Comparison of ENCODE assay signal across 9 mouse cellular contexts in the genomic region with DNA sequence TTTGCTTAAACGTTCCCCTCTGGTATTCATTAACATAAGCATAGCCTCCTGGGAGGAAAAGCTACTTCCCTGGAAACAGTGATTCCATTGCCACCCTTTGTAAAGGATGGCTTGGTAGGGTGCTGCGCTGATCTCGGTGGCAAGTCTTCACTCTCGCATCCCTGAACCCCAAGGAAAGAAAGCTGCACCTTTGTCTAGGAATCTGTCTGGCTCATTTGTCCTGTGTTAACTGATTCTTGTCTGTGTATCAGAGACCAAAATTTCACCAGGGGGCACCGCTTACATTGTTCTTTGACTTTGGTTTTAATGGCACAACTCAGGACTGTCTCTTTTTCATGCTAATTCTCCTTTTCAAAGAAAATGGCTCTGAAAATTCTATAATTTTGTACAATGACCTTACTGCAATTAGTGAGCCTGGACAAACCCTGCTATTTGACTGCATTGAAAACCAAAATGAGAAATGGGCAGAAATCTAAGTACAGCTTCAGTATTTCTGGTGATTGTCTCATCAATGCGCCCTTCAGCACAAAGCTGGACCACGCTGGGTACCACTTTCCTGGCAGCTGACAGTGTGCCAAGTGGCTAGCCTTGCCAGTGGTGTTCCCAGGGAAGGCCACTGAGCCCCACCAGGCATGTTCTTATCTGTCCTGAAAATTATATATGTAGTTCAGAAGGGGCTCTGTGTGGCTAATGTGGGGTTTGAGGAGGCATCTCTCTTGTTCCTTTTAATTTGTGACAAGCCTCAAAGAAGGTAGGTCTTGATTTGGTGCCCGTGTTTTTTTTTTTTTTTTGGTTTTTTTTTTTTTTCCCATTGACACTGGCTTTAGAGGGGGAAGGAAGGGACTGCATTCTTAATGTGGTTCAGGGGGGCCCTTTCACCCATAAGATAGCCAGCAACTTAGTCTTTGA. TPM values are rescaled to one million over a fixed set of nuclear protein-coding genes. Genes with fewer than 3 reads are reported as not detected.
DNase-seq lines count a peak whose midpoint lies in the region; ATAC-seq and TF ChIP-seq lines count a peak whose summit lies in the region.
"Had no signal": no experiment of that assay in that cellular context is flagged by ENCODE, and none has a peak within 500 bp of the region (broad histone marks: within the 10 kb centered on the region; RNA-seq: fewer than 3 reads in every experiment).

No protein-coding gene starts in this region.

- no peak for TF ChIP-seq CTCF in cerebellum, adult 2 months (IDR thresholded peaks at IDR 0.05; ENCODE audit: borderline replicate concordance, insufficient read depth, low read depth, low read length)
- 0 out of 2 replicates have a peak, but pooled peaks have one; percentile 15 for TF ChIP-seq CTCF in layer of hippocampus, adult 2 months (conservative IDR thresholded peaks at IDR 0.05)

- H3K36me3 ChIP-seq in midbrain, embryonic 10.5 days, result no peaks in the 10 kb centered on the region
- H3K36me3 ChIP-seq: limb, embryonic 10.5 days had no signal

- no peak overlapping the region for H3K27ac ChIP-seq in cerebellum, adult 2 months (ENCODE audit: insufficient read depth, low read length)
- no peak overlapping the region for H3K27ac ChIP-seq in layer of hippocampus, adult 2 months
- H3K27ac ChIP-seq in midbrain, embryonic 10.5 days (replicated peaks), result 0 out of 2 replicates have a peak overlapping the region, but pooled peaks have one; percentile 33
- H3K27ac ChIP-seq: limb, embryonic 10.5 days had no signal

- no peak for TF ChIP-seq POLR2A in cerebellum, adult 2 months (IDR thresholded peaks at IDR 0.05; ENCODE audit: borderline replicate concordance, insufficient read depth, low read length)

- no peak for ATAC-seq in activated CD4-positive, CD25-positive, alpha-beta regulatory T cell, adult 4 months
- no peak for ATAC-seq in megakaryocyte, adult 5-6 weeks (ENCODE audit: poor library complexity, severe bottlenecking)

- H3K27me3 ChIP-seq in cerebellum, adult 2 months (ENCODE audit: control insufficient read depth, insufficient read depth, low read length), result no peaks in the 10 kb centered on the region
- H3K27me3 ChIP-seq in midbrain, embryonic 10.5 days (ENCODE audit: low read depth, poor library complexity, severe bottlenecking), result no peaks in the 10 kb centered on the region

- 50% methylated on average over 8 of the region's 8 CpGs for WGBS in cerebellum, adult 2 months
- whole genome bisulfite sequencing in midbrain, embryonic 10.5 days, result 16% methylated on average over 8 of the region's 8 CpGs

- DNase-seq in cerebellum, adult 2 months, result peak; percentile 19 to 28
- DNase-seq in cerebellum, adult 9-10 months, result no peak
- no peak for DNase-seq in layer of hippocampus, adult 2 months (ENCODE audit: low spot score in 2 of 2)
- no peak for DNase-seq in layer of hippocampus, adult 9-11 months
- peak; percentile 23 to 55 for DNase-seq in cerebellum, postnatal 25 days
- no peak for DNase-seq in midbrain, embryonic 10.5 days (ENCODE audit: low spot score)

- H3K4me3 ChIP-seq in cerebellum, adult 2 months (replicated peaks; ENCODE audit: insufficient read depth, low read depth, low read length), result no peak overlapping the region
- no peak overlapping the region; the same call in 1 of the 2 replicates for H3K4me3 ChIP-seq in layer of hippocampus, adult 2 months
- no peak overlapping the region for H3K4me3 ChIP-seq in midbrain, embryonic 10.5 days
- H3K4me3 ChIP-seq: limb, embryonic 10.5 days had no signal

- peaks cover 3% of the 10 kb centered on the region for H3K4me1 ChIP-seq in cerebellum, adult 2 months (ENCODE audit: control insufficient read depth, insufficient read depth, low read length)
- peaks cover 30% of the 10 kb centered on the region for H3K4me1 ChIP-seq in midbrain, embryonic 10.5 days

- H3K9me3 ChIP-seq in midbrain, embryonic 10.5 days (replicated peaks), result no peaks in the 10 kb centered on the region
- H3K9me3 ChIP-seq: limb, embryonic 10.5 days had no signal

RNA-seq across cellular contexts. Expression of gene Dcbld1, which starts 40.8 kb away (rescaled TPM):
- polyA plus RNA-seq in cerebellum, adult 2 months (2012; rRNA removed), result 8.3 and 9.2 TPM in 2 replicates
- 1 to 10 TPM; 6.1 to 6.8 TPM for total RNA-seq in layer of hippocampus, adult 2 months (2021)
- 20.7 and 23.1 TPM in 2 replicates for polyA plus RNA-seq in midbrain, embryonic 10.5 days (2016; fragmentation: Nextera tagmentation; extraction: Ambion mirVana)
- under 1 TPM in 1 of 2 experiments, not detected in 1; 0.07 TPM for polyA plus RNA-seq in activated CD4-positive, CD25-positive, alpha-beta regulatory T cell, adult 4 months (2017; shearing (Covaris generic))
- 0.48 TPM in 1 of 2 replicates, not detected in the other for total RNA-seq in megakaryocyte, adult 5-6 weeks (2015)
- total RNA-seq in megakaryocyte, adult 5-6 weeks (2017), result not detected in 2 replicates

Comparison
In these comparisons a context has a peak if more than half of its experiments do, and no peak if none do; other contexts are left out.
1. DNase-seq: peak in cerebellum, adult 2 months (2 of 2) and cerebellum, postnatal 25 days (2 of 2); none in cerebellum, adult 9-10 months (single experiment), layer of hippocampus, adult 2 months (0 of 2), layer of hippocampus, adult 9-11 months (single experiment) and midbrain, embryonic 10.5 days (single experiment).